Mouse (Mus musculus) stomach, postnatal 0 days (tissue): ENCODE measurements around the gene Spint5.

Experiments
- CTCF ChIP-seq: IDR thresholded peaks from 2 replicates; pipeline ENCODE4 v1.5.1; 2016; ENCODE audit warnings: antibody characterized with exemption, low read depth, mild to moderate bottlenecking, moderate library complexity
- EP300 ChIP-seq: optimal IDR thresholded peaks from 2 replicates; pipeline ENCODE3; 2016; ENCODE audit warnings: antibody characterized with exemption

- TF ChIP-seq EP300, result no peak
- no peak for TF ChIP-seq CTCF
Measured at GRCm38 (mm10) chr2:164752454-164752853, 37.3 kb downstream of the Spint5 start.
